Mouse (Mus musculus) lung, embryonic 15.5 days (tissue): Measurements from ENCODE around the gene Thpo. TPM values are rescaled to one million over a fixed set of nuclear protein-coding genes. Genes with fewer than 3 reads are reported as not detected.
A peak's percentile ranks its signal among the peaks of the same experiment; 100 is the strongest.

Source experiments
- ATAC-seq: fragments of 200-750 bp; cut with Nextera tagmentation; 2 replicates; pipeline ENCODE4 v1.8.0; 2017; ENCODE audit warnings: moderate number of reproducible peaks, borderline replicate concordance; ENCODE audit not compliant: low FRiP score, low TSS enrichment; ENCODE audit errors: extremely low read depth
- H3K27ac ChIP-seq: fragments of 300-500 bp; sonication (generic); 2 replicates; pipeline ENCODE4 v1.5.1; 2015; ENCODE audit warnings: moderate library complexity, mild to moderate bottlenecking, inconsistent platforms
- H3K27me3 ChIP-seq: fragments of 300-500 bp; sonication (generic); 2 replicates; pipeline ENCODE4 v1.6.1; 2015; ENCODE audit warnings: inconsistent platforms
- H3K36me3 ChIP-seq: fragments of 300-500 bp; sonication (generic); 2 replicates; pipeline ENCODE4 v1.6.1; 2015; ENCODE audit warnings: inconsistent platforms
- H3K4me1 ChIP-seq: fragments of 300-500 bp; sonication (generic); 2 replicates; pipeline ENCODE4 v1.6.1; 2015; ENCODE audit warnings: inconsistent platforms
- H3K4me2 ChIP-seq: fragments of 300-500 bp; sonication (generic); 2 replicates; pipeline ENCODE4 v1.6.1; 2015; ENCODE audit warnings: inconsistent platforms, mild to moderate bottlenecking, moderate library complexity
- H3K4me3 ChIP-seq: fragments of 300-500 bp; sonication (generic); 2 replicates; pipeline ENCODE4 v1.5.1; 2015; ENCODE audit warnings: mild to moderate bottlenecking, inconsistent platforms
- H3K9ac ChIP-seq: fragments of 300-500 bp; sonication (generic); 2 replicates; pipeline ENCODE4 v1.6.1; 2015; ENCODE audit warnings: inconsistent platforms
- H3K9me3 ChIP-seq: fragments of 300-500 bp; sonication (generic); 2 replicates; pipeline ENCODE4 v1.6.1; 2016; ENCODE audit warnings: inconsistent platforms
- WGBS: fragments of 180-500 bp; shearing (Covaris S2); methylation state at CpG from one replicate; pipeline ENCODE4 v1.1.7; 2015; 5-methylcytosine and 5-hydroxymethylcytosine counted together
- polyA plus RNA-seq: library from polyadenylated mRNA; unstranded; fragments of >200 nt; fragmentation: Nextera tagmentation; extraction: Ambion mirVana; gene quantifications from 2 replicates; pipeline ENCODE4 v1.2.1, GENCODE M21; 2015

Thpo gene
- polyA plus RNA-seq, 1 experiment from 2014 or later, result 0.51 TPM

- H3K9ac ChIP-seq, result no peak overlapping the region
- H3K4me2 ChIP-seq, result no peak overlapping the region
- no peak for ATAC-seq
- peaks cover 30% of the 10 kb centered on the region for H3K27me3 ChIP-seq
- H3K4me3 ChIP-seq, result no peak overlapping the region
- WGBS, result 79% methylated on average over 5 of the region's 5 CpGs
- H3K27ac ChIP-seq, result no peak overlapping the region
- H3K36me3 ChIP-seq, result no peaks in the 10 kb centered on the region
- H3K4me1 ChIP-seq, result peaks cover 15% of the 10 kb centered on the region
- H3K9me3 ChIP-seq, result no peaks in the 10 kb centered on the region
Measured at GRCm38 (mm10) chr16:20736823-20737222, 2.5 kb upstream of the Thpo start.

DNA sequence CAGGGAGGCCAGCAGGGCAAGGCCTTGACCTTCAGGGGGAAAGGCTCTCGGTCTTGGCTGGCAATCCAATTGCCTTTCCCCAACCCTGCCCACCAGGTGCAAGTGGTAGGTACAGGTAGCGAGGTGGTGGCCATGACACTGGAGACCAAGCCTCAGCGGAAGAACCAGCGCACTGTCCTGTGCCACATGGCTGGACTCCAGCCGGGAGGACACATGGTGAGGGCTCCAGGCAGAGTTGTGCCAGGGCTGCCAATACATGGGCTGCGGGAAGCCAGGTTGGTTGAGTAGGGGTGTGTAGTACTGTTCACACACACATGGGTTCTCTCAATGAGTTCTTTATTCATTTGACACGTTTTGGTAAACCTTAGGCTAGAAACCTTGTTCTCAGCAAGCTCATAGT is 1.9 kb upstream of the Thpo start:
- no peaks in the 10 kb centered on the region for H3K36me3 ChIP-seq
- H3K9me3 ChIP-seq, result no peaks in the 10 kb centered on the region
- H3K27me3 ChIP-seq, result peaks cover 34% of the 10 kb centered on the region
- H3K27ac ChIP-seq, result no peak overlapping the region
- H3K4me2 ChIP-seq, result no peak overlapping the region
- WGBS, result 87% methylated on average over 7 of the region's 7 CpGs
- H3K4me3 ChIP-seq, result no peak overlapping the region
- peaks cover 15% of the 10 kb centered on the region for H3K4me1 ChIP-seq
- H3K9ac ChIP-seq, result no peak overlapping the region
- ATAC-seq, result no peak

GRCm38 (mm10) chr16:20735651-20736050 is 1.3 kb upstream of the Thpo start:
- no peak for ATAC-seq
- Histone ChIP-seq H3K4me1 (peaks cover 15% of the 10 kb centered on the region), H3K4me2 (no peak overlapping the region), H3K9me3 (no peaks in the 10 kb centered on the region), H3K36me3 (no peaks in the 10 kb centered on the region), H3K4me3 (no peak overlapping the region), H3K27ac (no peak overlapping the region), H3K9ac (no peak overlapping the region), H3K27me3 (peaks cover 34% of the 10 kb centered on the region)
- WGBS, result 80% methylated on average over 5 of the region's 5 CpGs

- under 1% methylated on average over 59 of the region's 70 CpGs for WGBS
- peaks cover 15% of the 10 kb centered on the region for H3K4me1 ChIP-seq
- H3K27me3 ChIP-seq, result peaks cover 34% of the 10 kb centered on the region
- peak; percentile 86 for ATAC-seq
- no peaks in the 10 kb centered on the region for H3K9me3 ChIP-seq
- H3K9ac ChIP-seq, result peak within 1 kb of the TSS; percentile 68
- peak within 1 kb of the TSS; percentile 69 for H3K4me3 ChIP-seq
- peak within 1 kb of the TSS; percentile 74 for H3K27ac ChIP-seq
- peak within 1 kb of the TSS; percentile 97 for H3K4me2 ChIP-seq
- H3K36me3 ChIP-seq, result no peaks in the 10 kb centered on the region
Measured at GRCm38 (mm10) chr16:20732925-20733730, 1.2 kb downstream of the Thpo start, which contains the start of gene Chrd. Gene Chrd, plus strand, starts transcription at chr16:20733127.

DNA sequence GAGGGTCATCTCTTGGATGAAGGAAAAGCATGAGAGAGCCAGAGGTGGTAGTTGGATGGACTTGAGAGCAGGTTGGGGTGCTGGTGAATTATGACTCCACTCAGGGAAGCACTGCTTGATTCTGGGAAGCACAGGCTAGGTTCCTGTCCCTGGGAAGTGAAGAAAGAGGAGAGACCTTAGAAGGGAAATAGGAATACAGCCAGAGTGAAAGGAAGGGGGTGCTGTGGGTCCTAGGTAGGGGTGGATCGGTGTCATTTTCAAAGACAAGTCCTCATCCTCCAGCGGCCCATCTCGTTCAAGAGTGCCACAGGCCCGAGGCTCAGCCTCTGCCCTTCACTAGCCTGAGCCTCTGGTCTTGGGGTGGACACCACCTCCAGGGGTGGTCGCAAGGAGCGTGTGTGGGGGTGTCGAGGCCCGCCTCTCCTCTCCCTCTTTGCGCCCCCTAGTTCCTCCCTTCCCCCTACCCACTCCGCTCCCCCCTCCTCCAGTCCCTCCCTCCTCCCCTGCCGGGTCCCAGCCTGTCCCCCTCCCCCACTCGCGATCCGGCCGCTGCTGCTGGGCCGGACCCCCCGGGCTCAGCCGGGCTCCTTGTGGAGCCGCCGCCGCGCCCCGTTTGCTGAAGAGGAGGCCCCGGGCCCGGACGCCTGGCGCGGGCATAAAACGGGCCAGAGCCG is 1.9 kb downstream of the Thpo start:
- peaks cover 34% of the 10 kb centered on the region for H3K27me3 ChIP-seq
- peak overlapping the region; percentile 97 for H3K4me2 ChIP-seq
- peak overlapping the region; percentile 74 for H3K27ac ChIP-seq
- peaks cover 15% of the 10 kb centered on the region for H3K4me1 ChIP-seq
- ATAC-seq, result peak; percentile 36; the same call in 1 of the 2 replicates
- 2% methylated on average over 30 of the region's 30 CpGs for WGBS
- H3K9ac ChIP-seq, result peak overlapping the region; percentile 68
- no peaks in the 10 kb centered on the region for H3K9me3 ChIP-seq
- no peaks in the 10 kb centered on the region for H3K36me3 ChIP-seq
- peak overlapping the region; percentile 69 for H3K4me3 ChIP-seq

DNA sequence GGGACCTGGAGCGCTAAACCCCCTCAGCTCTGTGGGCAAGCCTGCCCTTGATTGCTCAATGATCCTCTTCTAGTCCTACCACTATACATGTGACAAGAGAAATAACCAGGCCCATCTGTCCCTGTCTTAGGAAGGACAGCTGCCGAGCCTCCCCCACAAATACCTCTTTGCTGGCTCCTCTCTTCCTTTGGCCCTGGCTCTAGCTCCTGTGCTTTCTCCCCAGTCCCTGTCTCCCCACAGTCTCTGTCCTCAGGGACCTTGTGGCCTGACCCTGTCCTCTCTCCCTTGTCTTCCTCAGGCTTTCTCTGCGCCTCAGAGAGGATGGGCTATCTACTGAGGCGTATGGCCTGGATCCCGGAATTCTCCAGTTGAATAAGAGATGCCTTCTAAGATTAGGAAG is 2.6 kb downstream of the Thpo start:
- Histone ChIP-seq H3K4me2 (0 out of 2 replicates have a peak overlapping the region, but pooled peaks have one; percentile 97), H3K4me1 (peaks cover 15% of the 10 kb centered on the region), H3K27me3 (peaks cover 34% of the 10 kb centered on the region), H3K36me3 (no peaks in the 10 kb centered on the region), H3K27ac (no peak overlapping the region), H3K4me3 (no peak overlapping the region), H3K9me3 (no peaks in the 10 kb centered on the region), H3K9ac (no peak overlapping the region)
- ATAC-seq, result no peak
- WGBS, result 50% methylated on average over 5 of the region's 5 CpGs

DNA sequence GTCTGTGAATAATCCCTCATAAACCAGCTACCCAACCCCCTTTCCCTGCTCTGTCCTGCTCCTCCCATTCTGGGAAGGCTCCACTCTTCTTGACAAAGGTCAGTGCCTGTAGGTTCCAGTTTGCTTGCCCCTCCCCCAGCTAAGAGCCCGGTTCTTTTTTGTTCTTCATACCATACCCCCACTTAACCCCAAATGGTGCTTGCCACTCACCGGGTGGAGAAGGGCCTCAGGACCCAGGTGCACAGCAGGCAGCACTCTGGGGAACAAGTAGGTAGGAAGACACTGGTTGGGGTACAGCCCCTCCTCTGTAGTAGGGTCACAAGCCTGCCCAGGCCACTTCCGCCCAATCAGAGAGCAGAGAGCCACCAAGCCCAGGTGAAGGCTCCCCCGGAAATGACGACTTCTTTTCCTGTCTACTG is 4.0 kb downstream of the Thpo start:
- 37% methylated on average over 5 of the region's 5 CpGs for WGBS
- Histone ChIP-seq H3K4me3 (no peak overlapping the region), H3K4me1 (peaks cover 15% of the 10 kb centered on the region), H3K36me3 (no peaks in the 10 kb centered on the region), H3K27ac (no peak overlapping the region), H3K9me3 (no peaks in the 10 kb centered on the region), H3K27me3 (peaks cover 24% of the 10 kb centered on the region), H3K4me2 (no peak overlapping the region), H3K9ac (no peak overlapping the region)
- ATAC-seq, result no peak

GRCm38 (mm10) chr16:20726384-20726783 is 7.9 kb downstream of the Thpo start:
- H3K27me3 ChIP-seq, result peaks cover 1% of the 10 kb centered on the region; the same call in 1 of the 2 replicates
- no peaks in the 10 kb centered on the region for H3K9me3 ChIP-seq
- no peak overlapping the region for H3K4me3 ChIP-seq
- H3K36me3 ChIP-seq, result peaks cover 11% of the 10 kb centered on the region; the same call in 1 of the 2 replicates
- H3K4me1 ChIP-seq, result peaks cover 9% of the 10 kb centered on the region; the same call in 1 of the 2 replicates
- no peak overlapping the region for H3K4me2 ChIP-seq
- no peak for ATAC-seq
- WGBS, result 56% methylated on average over 1 of the region's 1 CpGs
- H3K9ac ChIP-seq, result no peak overlapping the region
- no peak overlapping the region for H3K27ac ChIP-seq

DNA sequence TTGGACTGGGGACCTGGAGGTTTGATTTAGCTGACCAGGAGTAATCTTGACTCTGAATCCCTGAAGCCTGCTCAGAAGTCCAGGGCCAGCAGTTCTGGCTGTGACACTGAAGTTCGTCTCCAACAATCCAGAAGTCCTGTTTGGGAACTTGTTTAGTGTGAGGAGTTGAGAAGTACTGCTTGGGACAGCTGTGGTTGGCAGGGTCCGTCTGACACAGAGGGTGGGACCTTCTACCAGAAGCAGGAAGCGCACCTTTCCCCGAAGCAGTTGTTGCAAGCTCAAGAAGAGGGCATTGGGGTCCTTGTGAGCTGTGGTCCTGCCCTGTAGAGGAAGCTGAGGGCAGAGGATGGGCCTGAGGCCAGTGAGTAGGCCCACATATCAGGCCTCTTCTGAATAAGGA is 8.6 kb downstream of the Thpo start:
- Histone ChIP-seq H3K27me3 (no peaks in the 10 kb centered on the region), H3K36me3 (peaks cover 12% of the 10 kb centered on the region; the same call in 1 of the 2 replicates), H3K4me1 (peaks cover 9% of the 10 kb centered on the region; the same call in 1 of the 2 replicates), H3K9ac (no peak overlapping the region), H3K27ac (no peak overlapping the region), H3K4me2 (no peak overlapping the region), H3K4me3 (no peak overlapping the region), H3K9me3 (no peaks in the 10 kb centered on the region)
- ATAC-seq, result no peak
- WGBS, result 79% methylated on average over 4 of the region's 4 CpGs

GRCm38 (mm10) chr16:20725321-20725720 is 9.0 kb downstream of the Thpo start:
- Histone ChIP-seq H3K4me2 (no peak overlapping the region), H3K9me3 (no peaks in the 10 kb centered on the region), H3K27me3 (no peaks in the 10 kb centered on the region), H3K4me1 (peaks cover 9% of the 10 kb centered on the region; the same call in 1 of the 2 replicates), H3K36me3 (peaks cover 12% of the 10 kb centered on the region; the same call in 1 of the 2 replicates), H3K4me3 (no peak overlapping the region), H3K27ac (no peak overlapping the region), H3K9ac (no peak overlapping the region)
- WGBS, result 77% methylated on average over 7 of the region's 7 CpGs
- ATAC-seq, result no peak

- Histone ChIP-seq H3K36me3 (peaks cover 18% of the 10 kb centered on the region; the same call in 1 of the 2 replicates), H3K9me3 (no peaks in the 10 kb centered on the region), H3K4me3 (no peak overlapping the region), H3K27me3 (no peaks in the 10 kb centered on the region), H3K27ac (no peak overlapping the region), H3K4me1 (peaks cover 9% of the 10 kb centered on the region; the same call in 1 of the 2 replicates), H3K4me2 (no peak overlapping the region), H3K9ac (no peak overlapping the region)
- 19% methylated on average over 5 of the region's 5 CpGs for WGBS
- ATAC-seq, result peak; percentile 75; the same call in 1 of the 2 replicates
Measured at GRCm38 (mm10) chr16:20724338-20724748, 10.0 kb downstream of the Thpo start.

DNA sequence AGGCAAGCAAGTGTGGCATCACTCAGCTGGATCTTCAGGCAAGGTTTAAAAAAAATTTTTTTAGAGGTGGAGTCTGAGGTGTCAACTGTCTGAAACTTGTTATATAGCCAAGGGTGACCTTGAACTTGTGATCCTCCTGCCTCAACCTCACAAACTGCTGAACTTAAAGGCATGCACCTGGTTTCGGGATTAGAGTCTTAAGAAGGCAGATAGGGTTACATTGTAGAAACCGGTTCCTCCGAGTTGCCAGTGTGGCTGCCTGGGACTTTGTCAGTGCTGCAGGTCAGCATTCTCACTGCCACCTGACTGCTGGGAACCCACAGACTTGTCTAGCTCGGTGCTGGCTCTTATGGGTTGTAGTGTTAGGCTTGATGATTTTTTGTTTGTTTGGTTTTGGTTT is 11.1 kb downstream of the Thpo start:
- no peak overlapping the region for H3K4me3 ChIP-seq
- no peak overlapping the region for H3K4me2 ChIP-seq
- 31% methylated on average over 4 of the region's 4 CpGs for WGBS
- H3K4me1 ChIP-seq, result peaks cover 15% of the 10 kb centered on the region
- H3K27me3 ChIP-seq, result no peaks in the 10 kb centered on the region
- no peak for ATAC-seq
- no peaks in the 10 kb centered on the region for H3K9me3 ChIP-seq
- no peak overlapping the region for H3K9ac ChIP-seq
- peaks cover 18% of the 10 kb centered on the region; the same call in 1 of the 2 replicates for H3K36me3 ChIP-seq
- H3K27ac ChIP-seq, result no peak overlapping the region
